Mouse (Mus musculus) megakaryocyte, embryonic 14.5 days (primary cell): ENCODE data around the gene Ush2a.

Experiments used
- FLI1 ChIP-seq: IDR thresholded peaks from 2 replicates; pipeline ENCODE4 v1.6.1; 2012; ENCODE audit warnings: low read length, inconsistent platforms, mixed read lengths
- GATA1 ChIP-seq: IDR thresholded peaks from 3 replicates; pipeline ENCODE4 v1.6.1; 2012; ENCODE audit warnings: mixed read lengths, low read length, inconsistent platforms, borderline replicate concordance

DNA sequence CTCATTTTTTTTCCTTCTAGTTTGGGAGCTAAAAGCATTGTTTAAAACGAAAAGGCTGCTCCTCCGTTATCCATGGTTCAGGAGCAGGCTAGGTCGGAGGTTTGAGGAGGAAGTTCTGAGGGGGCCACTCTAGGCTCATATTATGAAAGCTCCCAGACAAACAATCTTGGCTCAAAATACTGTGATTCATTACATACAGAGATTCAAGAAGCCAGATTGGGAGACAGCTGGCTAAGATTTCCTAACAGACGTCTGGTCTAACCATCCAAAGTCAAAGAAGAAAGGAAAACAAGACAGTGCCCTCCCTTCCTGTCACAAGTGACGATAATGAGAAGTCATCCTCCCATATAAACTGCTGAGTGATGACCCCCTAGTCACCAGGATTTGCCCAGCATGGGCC is 354.7 kb downstream of the Ush2a start:
- TF ChIP-seq FLI1: no peak
- TF ChIP-seq GATA1: no peak
